In the genomic region with DNA sequence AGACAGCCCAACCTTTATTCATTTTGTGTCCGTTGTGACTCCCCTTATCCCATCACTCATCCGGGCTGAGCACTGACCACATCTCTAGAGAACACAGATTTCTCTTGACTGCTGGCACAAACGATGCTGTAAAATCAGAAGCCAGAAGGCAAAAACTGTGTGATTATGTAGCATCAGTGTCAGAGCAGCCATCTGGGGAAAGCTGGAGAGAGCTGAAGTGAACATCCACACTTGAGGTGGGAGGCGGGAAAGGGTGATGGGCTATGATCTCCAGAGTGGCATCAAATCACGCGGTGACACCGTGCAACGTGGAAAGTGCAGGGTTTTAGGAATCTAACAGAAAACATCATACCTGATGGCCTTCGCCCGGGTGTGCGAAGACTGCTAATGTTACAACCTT, we compare ENCODE assay signal across 19 mouse cellular contexts.
DNase-seq lines count a peak whose midpoint lies in the region; ATAC-seq lines count a peak whose summit lies in the region.
"Had no signal": no experiment of that assay in that cellular context is flagged by ENCODE, and none has a peak within 500 bp of the region (broad histone marks: within the 10 kb centered on the region; RNA-seq: fewer than 3 reads in every experiment).

No protein-coding gene starts in this region.

- no peaks in the 10 kb centered on the region for H3K9me3 ChIP-seq in forebrain, embryonic 15.5 days
- no peaks in the 10 kb centered on the region for H3K9me3 ChIP-seq in forebrain, embryonic 10.5 days
- no peaks in the 10 kb centered on the region for H3K9me3 ChIP-seq in kidney, embryonic 14.5 days (ENCODE audit: control insufficient read depth, low read length)
- no peaks in the 10 kb centered on the region for H3K9me3 ChIP-seq in midbrain, embryonic 13.5 days
- H3K9me3 ChIP-seq in midbrain, embryonic 11.5 days (ENCODE audit: control insufficient read depth, low read length) = no peaks in the 10 kb centered on the region
- no peaks in the 10 kb centered on the region for H3K9me3 ChIP-seq in neural tube, embryonic 14.5 days (ENCODE audit: control insufficient read depth, low read length)
- H3K9me3 ChIP-seq: intestine, embryonic 15.5 days had no signal

- no peak for DNase-seq in forebrain, embryonic 10.5 days (ENCODE audit: extremely low spot score, low spot score)
- DNase-seq in kidney, postnatal 25 days = no peak
- no peak for DNase-seq in midbrain, embryonic 11.5 days (ENCODE audit: low spot score, missing footprints)
- no peak for DNase-seq in gastrocnemius, postnatal 25 days
- DNase-seq: adrenal gland, adult 2 months; cerebellum, adult 11 months; cerebellum, postnatal 14 days; kidney, postnatal 36 days; right cerebral cortex, adult 18-20 months; thymus, adult 18-20 months had no signal

- no peak overlapping the region for H3K27ac ChIP-seq in forebrain, embryonic 15.5 days (replicated peaks)
- no peak overlapping the region for H3K27ac ChIP-seq in forebrain, embryonic 10.5 days
- no peak overlapping the region for H3K27ac ChIP-seq in kidney, embryonic 14.5 days (ENCODE audit: low read depth, low read length)
- no peak overlapping the region for H3K27ac ChIP-seq in midbrain, embryonic 13.5 days
- no peak overlapping the region for H3K27ac ChIP-seq in midbrain, embryonic 11.5 days (ENCODE audit: low read depth, low read length)
- H3K27ac ChIP-seq in neural tube, embryonic 14.5 days (ENCODE audit: low read depth, low read length) = no peak overlapping the region
- H3K27ac ChIP-seq: intestine, embryonic 15.5 days; left cerebral cortex, adult 2 months; liver, embryonic 14.5 days had no signal

- WGBS in forebrain, embryonic 15.5 days = 77% methylated on average over 11 of the region's 11 CpGs
- WGBS in forebrain, embryonic 10.5 days = 91% methylated on average over 11 of the region's 11 CpGs
- 43% methylated on average over 11 of the region's 11 CpGs for WGBS in kidney, embryonic 14.5 days
- whole genome bisulfite sequencing in midbrain, embryonic 13.5 days = 78% methylated on average over 11 of the region's 11 CpGs
- 87% methylated on average over 11 of the region's 11 CpGs for WGBS in midbrain, embryonic 11.5 days
- 63% methylated on average over 11 of the region's 11 CpGs for WGBS in neural tube, embryonic 14.5 days

- no peaks in the 10 kb centered on the region for H3K36me3 ChIP-seq in forebrain, embryonic 15.5 days
- no peaks in the 10 kb centered on the region for H3K36me3 ChIP-seq in forebrain, embryonic 10.5 days (replicated peaks)
- no peaks in the 10 kb centered on the region for H3K36me3 ChIP-seq in kidney, embryonic 14.5 days (ENCODE audit: control insufficient read depth, insufficient read depth, low read length)
- no peaks in the 10 kb centered on the region for H3K36me3 ChIP-seq in midbrain, embryonic 13.5 days
- H3K36me3 ChIP-seq in midbrain, embryonic 11.5 days (ENCODE audit: control insufficient read depth, insufficient read depth, low read length) = no peaks in the 10 kb centered on the region
- H3K36me3 ChIP-seq in neural tube, embryonic 14.5 days (ENCODE audit: control insufficient read depth, insufficient read depth, low read length) = no peaks in the 10 kb centered on the region
- H3K36me3 ChIP-seq: intestine, embryonic 15.5 days had no signal

- no peak overlapping the region for H3K4me3 ChIP-seq in forebrain, embryonic 15.5 days
- H3K4me3 ChIP-seq in forebrain, embryonic 10.5 days = no peak overlapping the region
- no peak overlapping the region for H3K4me3 ChIP-seq in kidney, embryonic 14.5 days (ENCODE audit: low read length)
- no peak overlapping the region for H3K4me3 ChIP-seq in midbrain, embryonic 13.5 days (replicated peaks)
- no peak overlapping the region for H3K4me3 ChIP-seq in midbrain, embryonic 11.5 days (ENCODE audit: low read depth, low read length)
- no peak overlapping the region for H3K4me3 ChIP-seq in neural tube, embryonic 14.5 days (ENCODE audit: low read depth, low read length)
- H3K4me3 ChIP-seq: intestine, embryonic 15.5 days; left cerebral cortex, adult 2 months had no signal

- peak; percentile 29; the same call in 1 of the 2 replicates for ATAC-seq in forebrain, embryonic 15.5 days (replicated peaks)
- ATAC-seq in kidney, embryonic 14.5 days (ENCODE audit: low FRiP score, low TSS enrichment) = peak; percentile 36; the same call in 1 of the 2 replicates
- 0 out of 2 replicates have a peak, but pooled peaks have one; percentile 30 for ATAC-seq in midbrain, embryonic 13.5 days
- no peak for ATAC-seq in midbrain, embryonic 11.5 days (ENCODE audit: low FRiP score)
- ATAC-seq in neural tube, embryonic 14.5 days (ENCODE audit: low read depth) = peak; percentile 32; the same call in 1 of the 2 replicates
- ATAC-seq: intestine, embryonic 15.5 days had no signal

- H3K9ac ChIP-seq in forebrain, embryonic 15.5 days (replicated peaks) = no peak overlapping the region
- H3K9ac ChIP-seq in kidney, embryonic 14.5 days (ENCODE audit: low read depth, low read length) = no peak overlapping the region
- H3K9ac ChIP-seq in midbrain, embryonic 13.5 days (replicated peaks) = no peak overlapping the region
- no peak overlapping the region for H3K9ac ChIP-seq in midbrain, embryonic 11.5 days (ENCODE audit: low read length)
- H3K9ac ChIP-seq in neural tube, embryonic 14.5 days (replicated peaks; ENCODE audit: low read depth, low read length) = no peak overlapping the region
- H3K9ac ChIP-seq: intestine, embryonic 15.5 days; liver, embryonic 14.5 days had no signal

- H3K4me2 ChIP-seq in forebrain, embryonic 15.5 days (replicated peaks) = no peak overlapping the region
- no peak overlapping the region for H3K4me2 ChIP-seq in kidney, embryonic 14.5 days (replicated peaks; ENCODE audit: low read depth, low read length)
- no peak overlapping the region for H3K4me2 ChIP-seq in midbrain, embryonic 13.5 days (replicated peaks)
- no peak overlapping the region for H3K4me2 ChIP-seq in midbrain, embryonic 11.5 days
- H3K4me2 ChIP-seq in neural tube, embryonic 14.5 days (ENCODE audit: low read depth, low read length) = no peak overlapping the region
- H3K4me2 ChIP-seq: heart, embryonic 11.5 days; intestine, embryonic 15.5 days had no signal

- no peaks in the 10 kb centered on the region for H3K4me1 ChIP-seq in forebrain, embryonic 15.5 days
- peaks cover 30% of the 10 kb centered on the region for H3K4me1 ChIP-seq in forebrain, embryonic 10.5 days
- peaks cover 12% of the 10 kb centered on the region for H3K4me1 ChIP-seq in kidney, embryonic 14.5 days (ENCODE audit: control insufficient read depth, insufficient read depth, low read length)
- peaks cover 7% of the 10 kb centered on the region; the same call in 1 of the 2 replicates for H3K4me1 ChIP-seq in midbrain, embryonic 13.5 days (replicated peaks)
- H3K4me1 ChIP-seq in midbrain, embryonic 11.5 days (ENCODE audit: control insufficient read depth, insufficient read depth, low read length) = peaks cover 11% of the 10 kb centered on the region
- no peaks in the 10 kb centered on the region; the same call in 1 of the 2 replicates for H3K4me1 ChIP-seq in neural tube, embryonic 14.5 days (ENCODE audit: control insufficient read depth, insufficient read depth, low read length)
- H3K4me1 ChIP-seq: intestine, embryonic 15.5 days had no signal

- no peaks in the 10 kb centered on the region for H3K27me3 ChIP-seq in forebrain, embryonic 15.5 days
- H3K27me3 ChIP-seq in forebrain, embryonic 10.5 days (ENCODE audit: poor library complexity, severe bottlenecking) = no peaks in the 10 kb centered on the region
- H3K27me3 ChIP-seq in kidney, embryonic 14.5 days (ENCODE audit: control insufficient read depth, insufficient read depth, low read length) = no peaks in the 10 kb centered on the region
- no peaks in the 10 kb centered on the region for H3K27me3 ChIP-seq in midbrain, embryonic 13.5 days
- H3K27me3 ChIP-seq in midbrain, embryonic 11.5 days (ENCODE audit: control insufficient read depth, insufficient read depth, low read length) = no peaks in the 10 kb centered on the region
- H3K27me3 ChIP-seq in neural tube, embryonic 14.5 days (ENCODE audit: control insufficient read depth, insufficient read depth, low read length) = no peaks in the 10 kb centered on the region
- H3K27me3 ChIP-seq: CH12.LX; intestine, embryonic 15.5 days had no signal
